Mouse (Mus musculus) testis, adult 2 months (tissue): ENCODE measurements around the gene Lrp5. TPM values are rescaled to one million over a fixed set of nuclear protein-coding genes. Genes with fewer than 3 reads are reported as not detected.

ENCODE experiments used
- H3K27ac ChIP-seq: fragments of 200-500 bp; 2 replicates; pipeline ENCODE4 v1.5.1; 2012; ENCODE audit warnings: low read depth, low read length; ENCODE audit not compliant: control insufficient read depth, insufficient read depth
- H3K27me3 ChIP-seq: fragments of 200-500 bp; 2 replicates; pipeline ENCODE4 v1.6.1; 2012; ENCODE audit warnings: mild to moderate bottlenecking, low read length, moderate library complexity; ENCODE audit not compliant: control insufficient read depth, insufficient read depth
- H3K36me3 ChIP-seq: fragments of 200-500 bp; 2 replicates; pipeline ENCODE4 v1.6.1; 2012; ENCODE audit warnings: mild to moderate bottlenecking, low read length; ENCODE audit not compliant: control insufficient read depth, insufficient read depth
- H3K4me1 ChIP-seq: fragments of 200-500 bp; 2 replicates; pipeline ENCODE4 v1.6.1; 2012; ENCODE audit warnings: low read length; ENCODE audit not compliant: control insufficient read depth, insufficient read depth
- H3K4me3 ChIP-seq: fragments of 200-500 bp; 2 replicates; pipeline ENCODE4 v1.5.1; 2012; ENCODE audit warnings: low read depth, mild to moderate bottlenecking, low read length, moderate library complexity, mixed read lengths; ENCODE audit not compliant: control insufficient read depth
- CTCF ChIP-seq: fragments of 200-500 bp; IDR thresholded peaks from 2 replicates; pipeline ENCODE4 v1.5.1; 2012; ENCODE audit warnings: low read depth, mild to moderate bottlenecking, inconsistent platforms, low read length, moderate library complexity; ENCODE audit not compliant: control insufficient read depth, insufficient read depth, insufficient replicate concordance
- POLR2A ChIP-seq: fragments of 200-500 bp; IDR thresholded peaks from 2 replicates; pipeline ENCODE4 v1.6.1; 2012; ENCODE audit warnings: low read depth, mild to moderate bottlenecking, inconsistent platforms, low read length, moderate library complexity; ENCODE audit not compliant: control insufficient read depth
- polyA plus RNA-seq: library from polyadenylated mRNA; depleted of rRNA; stranded (reverse); fragments of >200 nt; gene quantifications from 2 replicates; pipeline ENCODE4 v1.2.3, GENCODE M21; 2012

Lrp5 gene
- polyA plus RNA-seq, 1 experiment: 24.9 TPM

- Histone ChIP-seq H3K4me1 (no peaks in the 10 kb centered on the region), H3K27ac (no peak overlapping the region), H3K4me3 (no peak overlapping the region), H3K27me3 (no peaks in the 10 kb centered on the region), H3K36me3 (no peaks in the 10 kb centered on the region)
- TF ChIP-seq CTCF (no peak), POLR2A (no peak)
These were observed 74.6 kb downstream of the Lrp5 start for GRCm38 (mm10) chr19:3611730-3612129.

- 0 out of 2 replicates have a peak overlapping the region, but pooled peaks have one; percentile 26 for H3K27ac ChIP-seq
- no peaks in the 10 kb centered on the region for H3K27me3 ChIP-seq
- no peaks in the 10 kb centered on the region for H3K4me1 ChIP-seq
- no peaks in the 10 kb centered on the region for H3K36me3 ChIP-seq
- no peak for TF ChIP-seq POLR2A
- TF ChIP-seq CTCF: no peak
- no peak overlapping the region for H3K4me3 ChIP-seq
These were observed 75.5 kb downstream of the Lrp5 start for GRCm38 (mm10) chr19:3610886-3611285.

- TF ChIP-seq POLR2A (no peak), CTCF (no peak)
- Histone ChIP-seq H3K27ac (no peak overlapping the region), H3K4me1 (no peaks in the 10 kb centered on the region), H3K36me3 (no peaks in the 10 kb centered on the region), H3K27me3 (no peaks in the 10 kb centered on the region), H3K4me3 (no peak overlapping the region)
These were observed 76.5 kb downstream of the Lrp5 start for GRCm38 (mm10) chr19:3609826-3610225.

GRCm38 (mm10) chr19:3594316-3594715 is 92.0 kb downstream of the Lrp5 start:
- H3K27ac ChIP-seq: no peak overlapping the region
- TF ChIP-seq POLR2A (no peak), CTCF (no peak)
- H3K4me1 ChIP-seq: no peaks in the 10 kb centered on the region
- H3K27me3 ChIP-seq: no peaks in the 10 kb centered on the region
- H3K4me3 ChIP-seq: no peak overlapping the region
- H3K36me3 ChIP-seq: no peaks in the 10 kb centered on the region

GRCm38 (mm10) chr19:3593379-3594055 is 92.8 kb downstream of the Lrp5 start:
- H3K4me1 ChIP-seq: no peaks in the 10 kb centered on the region
- H3K36me3 ChIP-seq: no peaks in the 10 kb centered on the region
- no peak for TF ChIP-seq POLR2A
- no peak for TF ChIP-seq CTCF

GRCm38 (mm10) chr19:3589968-3590367 is 96.4 kb downstream of the Lrp5 start:
- H3K36me3 ChIP-seq: no peaks in the 10 kb centered on the region
- TF ChIP-seq CTCF (no peak), POLR2A (no peak)
- H3K27ac ChIP-seq: no peak overlapping the region

More at GRCm38 (mm10) chr19:3593379-3594055, 92.8 kb downstream of the Lrp5 start:
- Histone ChIP-seq H3K4me3 (no peak overlapping the region), H3K27me3 (no peaks in the 10 kb centered on the region), H3K27ac (no peak overlapping the region)

GRCm38 (mm10) chr19:3589547-3589946 is 96.8 kb downstream of the Lrp5 start:
- no peaks in the 10 kb centered on the region for H3K4me1 ChIP-seq
- H3K36me3 ChIP-seq: no peaks in the 10 kb centered on the region
- TF ChIP-seq CTCF (no peak), POLR2A (no peak)
- no peak overlapping the region for H3K4me3 ChIP-seq
- H3K27me3 ChIP-seq: no peaks in the 10 kb centered on the region
- H3K27ac ChIP-seq: no peak overlapping the region

More at GRCm38 (mm10) chr19:3589968-3590367, 96.4 kb downstream of the Lrp5 start:
- H3K4me3 ChIP-seq: no peak overlapping the region
- no peaks in the 10 kb centered on the region for H3K4me1 ChIP-seq
- H3K27me3 ChIP-seq: no peaks in the 10 kb centered on the region
